Mouse (Mus musculus): ENCODE data around the gene Nfx1.

DNA sequence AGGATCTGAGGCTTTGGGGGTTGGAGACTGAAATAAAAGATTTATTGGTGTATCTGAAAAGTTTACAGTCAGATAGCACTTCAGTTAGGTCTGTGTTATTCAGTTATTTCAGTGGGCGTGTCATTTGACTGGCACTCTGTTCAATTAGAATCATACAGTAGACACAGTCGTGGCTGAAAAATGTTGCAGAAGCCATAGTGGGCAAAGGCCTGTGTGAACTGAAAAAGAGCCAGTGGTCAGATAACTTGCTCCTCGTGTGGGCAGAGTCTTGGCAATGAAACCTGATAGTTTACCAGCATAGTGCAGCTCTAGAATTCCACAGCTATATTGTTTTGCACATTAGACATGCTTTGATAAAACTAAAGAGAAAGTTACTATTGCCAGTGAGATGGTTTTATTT, 11.8 kb downstream of the Nfx1 start:
- no peak for TF ChIP-seq CTCF (conservative IDR thresholded peaks at IDR 0.05; ENCODE audit: low read length)
- no peak for TF ChIP-seq NANOG (IDR thresholded peaks at IDR 0.05; ENCODE audit: borderline replicate concordance, low read length)
- TF ChIP-seq POU5F1 (IDR thresholded peaks at IDR 0.05; ENCODE audit: borderline replicate concordance, low read length): no peak
